Mouse (Mus musculus): ENCODE data around the gene Il10ra. TPM values are rescaled to one million over a fixed set of nuclear protein-coding genes. Genes with fewer than 3 reads are reported as not detected.

Il10ra gene
- total RNA-seq (2021) = under 1 TPM; 0.87 to 0.90 TPM

GRCm38 (mm10) chr9:45268597-45269325 lies at the start of gene Il10ra:
TSS of gene Il10ra (minus strand) at chr9:45269149.
- DNase-seq = no peak
- intact Hi-C loops (cut with DNase I) = no loop called here

- intact Hi-C loops (cut with DNase I) = no loop called here
- peak; percentile 40 for DNase-seq
These were observed 48.7 kb upstream of the Il10ra start for GRCm38 (mm10) chr9:45317635-45318034.

- intact Hi-C loops (cut with DNase I) = no loop called here
- DNase-seq = no peak
These were observed 45.0 kb upstream of the Il10ra start for GRCm38 (mm10) chr9:45313913-45314312.

GRCm38 (mm10) chr9:45311858-45312257 lies 42.9 kb upstream of the Il10ra start:
- no peak for DNase-seq
- intact Hi-C loops (cut with DNase I) = no loop called here

- DNase-seq = no peak
- intact Hi-C loops (cut with DNase I) = no loop called here
These were observed 39.6 kb upstream of the Il10ra start for GRCm38 (mm10) chr9:45308521-45308920.

GRCm38 (mm10) chr9:45306746-45307410 lies 37.9 kb upstream of the Il10ra start:
- intact Hi-C loops (cut with DNase I) = no loop called here
- no peak for DNase-seq

- intact Hi-C loops (cut with DNase I) = loop anchor here (5.0 kb wide), 1 partner anchor 111 kb away; no protein-coding TSS in a partner anchor
- no peak for DNase-seq
These were observed 32.8 kb upstream of the Il10ra start for GRCm38 (mm10) chr9:45301771-45302170.

GRCm38 (mm10) chr9:45300422-45301104 lies 31.6 kb upstream of the Il10ra start:
- peak; percentile 96 for DNase-seq
- intact Hi-C loops (cut with DNase I) = loop anchor here (5.0 kb wide), 1 partner anchor 112 kb away; no protein-coding TSS in a partner anchor

- DNase-seq = peak; percentile 39
- intact Hi-C loops (cut with DNase I) = loop anchor here (2.0 to 5.0 kb wide), 3 partner anchors 77 to 113 kb away; no protein-coding TSS in a partner anchor
These were observed 30.5 kb upstream of the Il10ra start for GRCm38 (mm10) chr9:45299231-45300006.

- DNase-seq = no peak
- intact Hi-C loops (cut with DNase I) = loop anchor here (5.0 kb wide), 1 partner anchor 72 kb away; no protein-coding TSS in a partner anchor
These were observed 25.5 kb upstream of the Il10ra start for GRCm38 (mm10) chr9:45294210-45295011.

- intact Hi-C loops (cut with DNase I) = no loop called here
- no peak for DNase-seq
These were observed 22.7 kb upstream of the Il10ra start for GRCm38 (mm10) chr9:45291481-45292168.

- intact Hi-C loops (cut with DNase I) = no loop called here
- no peak for DNase-seq
These were observed 13.5 kb upstream of the Il10ra start for GRCm38 (mm10) chr9:45282466-45282865.

- DNase-seq = no peak
- intact Hi-C loops (cut with DNase I) = no loop called here
These were observed 11.9 kb upstream of the Il10ra start for GRCm38 (mm10) chr9:45280891-45281290.

GRCm38 (mm10) chr9:45280059-45280458 lies 11.1 kb upstream of the Il10ra start:
- intact Hi-C loops (cut with DNase I) = no loop called here

GRCm38 (mm10) chr9:45274635-45275034 lies 5.7 kb upstream of the Il10ra start:
- DNase-seq = no peak
- intact Hi-C loops (cut with DNase I) = no loop called here

More at GRCm38 (mm10) chr9:45280059-45280458, 11.1 kb upstream of the Il10ra start:
- DNase-seq = no peak

- intact Hi-C loops (cut with DNase I) = no loop called here
- no peak for DNase-seq
These were observed 5.3 kb upstream of the Il10ra start for GRCm38 (mm10) chr9:45274218-45274617.

- intact Hi-C loops (cut with DNase I) = no loop called here
- DNase-seq = no peak
These were observed 3.3 kb upstream of the Il10ra start for GRCm38 (mm10) chr9:45272213-45272612.

- no peak for DNase-seq
- intact Hi-C loops (cut with DNase I) = no loop called here
These were observed 870 bp downstream of the Il10ra start for GRCm38 (mm10) chr9:45268079-45268478.

GRCm38 (mm10) chr9:45267099-45267498 lies 1.9 kb downstream of the Il10ra start:
- DNase-seq = no peak
- intact Hi-C loops (cut with DNase I) = no loop called here

Data from left cerebral cortex, postnatal 4 days (tissue).